Mouse (Mus musculus): ENCODE data around the gene Gm43951.

- TF ChIP-seq CTCF (IDR thresholded peaks at IDR 0.05 in 2 of 3, conservative IDR thresholded peaks at IDR 0.05 in 1 of 3; ENCODE audit: control insufficient read depth in 1 of 3, insufficient read depth in 1 of 3, low read depth in 2 of 3, low read length in 3 of 3, poor library complexity in 1 of 3, severe bottlenecking in 1 of 3): no peak
- no peak for TF ChIP-seq MYC (IDR thresholded peaks at IDR 0.05; ENCODE audit: low read depth, low read length)
- no peak for TF ChIP-seq POLR2A (IDR thresholded peaks at IDR 0.05; ENCODE audit: control insufficient read depth in 1 of 2, insufficient read depth in 1 of 2, low read depth in 1 of 2, low read length in 2 of 2, poor library complexity in 1 of 2)
- no peak for TF ChIP-seq EP300 (IDR thresholded peaks at IDR 0.05; ENCODE audit: low read depth in 1 of 2, low read length in 2 of 2)
These were observed 26.1 kb downstream of the Gm43951 start for GRCm38 (mm10) chr11:72180556-72180955.

Data from MEL (cell line).